Mouse (Mus musculus) naive thymus-derived CD4-positive, alpha-beta T cell, adult 2 months (primary cell): ENCODE measurements around the gene Wnt3.
A peak's percentile ranks its signal among the peaks of the same experiment; 100 is the strongest.
"Not testable (repeated sequence)": the region's sequence is repeated elsewhere in the genome, so short reads cannot be mapped to it uniquely, and the experiment has no call there.

ENCODE experiments used
- DNase-seq: peaks from one replicate; pipeline ENCODE4 v3.0.0-alpha.2; 2011; ENCODE audit warnings: low read depth

Wnt3 gene

GRCm38 (mm10) chr11:103773387-103774227, at the start of gene Wnt3:
Wnt3 (plus strand) TSS chr11:103774150.
- DNase-seq: peak; percentile 34

- no peak for DNase-seq
Observed at GRCm38 (mm10) chr11:103724331-103724771, 49.6 kb upstream of the Wnt3 start.

GRCm38 (mm10) chr11:103729282-103729985, 44.5 kb upstream of the Wnt3 start:
- DNase-seq: no peak

- DNase-seq: no peak
Observed at GRCm38 (mm10) chr11:103731594-103731993, 42.4 kb upstream of the Wnt3 start.

- no peak for DNase-seq
Observed at GRCm38 (mm10) chr11:103732306-103732705, 41.6 kb upstream of the Wnt3 start.

GRCm38 (mm10) chr11:103733069-103733468, 40.9 kb upstream of the Wnt3 start:
- no peak for DNase-seq

- no peak for DNase-seq
Observed at GRCm38 (mm10) chr11:103733961-103734360, 40.0 kb upstream of the Wnt3 start.

GRCm38 (mm10) chr11:103734411-103735045, 39.4 kb upstream of the Wnt3 start:
- no peak for DNase-seq

GRCm38 (mm10) chr11:103735046-103735781, 38.7 kb upstream of the Wnt3 start:
- no peak for DNase-seq

- DNase-seq: no peak
Observed at GRCm38 (mm10) chr11:103749306-103750089, 24.5 kb upstream of the Wnt3 start, which contains the start of gene Wnt9b. Wnt9b (minus strand) TSS chr11:103749821.

GRCm38 (mm10) chr11:103750612-103751011, 23.3 kb upstream of the Wnt3 start:
- DNase-seq: no peak

- no peak for DNase-seq
Observed at GRCm38 (mm10) chr11:103758054-103758453, 15.9 kb upstream of the Wnt3 start.

GRCm38 (mm10) chr11:103758706-103759105, 15.2 kb upstream of the Wnt3 start:
- DNase-seq: peak; percentile 60

GRCm38 (mm10) chr11:103760101-103760500, 13.8 kb upstream of the Wnt3 start:
- DNase-seq: no peak

GRCm38 (mm10) chr11:103760891-103761290, 13.1 kb upstream of the Wnt3 start:
- not testable (repeated sequence) for DNase-seq

- peak; percentile 72 for DNase-seq
Observed at GRCm38 (mm10) chr11:103763410-103764163, 10.4 kb upstream of the Wnt3 start.

GRCm38 (mm10) chr11:103764601-103765000, 9.3 kb upstream of the Wnt3 start:
- DNase-seq: no peak

- DNase-seq: no peak
Observed at GRCm38 (mm10) chr11:103765556-103766011, 8.4 kb upstream of the Wnt3 start.

- DNase-seq: peak; percentile 48
Observed at GRCm38 (mm10) chr11:103771160-103771817, 2.7 kb upstream of the Wnt3 start.
